Mouse (Mus musculus): Measurements from ENCODE around the gene Rbbp8nl. TPM values are rescaled to one million over a fixed set of nuclear protein-coding genes. Genes with fewer than 3 reads are reported as not detected.

Rbbp8nl gene
- total and polyA plus RNA-seq, 3 experiments = not detected

- Histone ChIP-seq H3K79me2 (ENCODE audit: control insufficient read depth, insufficient read depth, low read length, poor library complexity) (no peaks in the 10 kb centered on the region), H3K27me3 (ENCODE audit: control insufficient read depth in 1 of 2, insufficient read depth in 2 of 2, low read length in 2 of 2) (no peaks in the 10 kb centered on the region; a peak in 1 of 4 replicates), H3K9ac (ENCODE audit: control insufficient read depth, low read depth, low read length, poor library complexity, severe bottlenecking) (no peak overlapping the region), H3K4me3 (ENCODE audit: control insufficient read depth in 1 of 2, insufficient read depth in 1 of 2, low read depth in 2 of 2, low read length in 2 of 2) (no peak overlapping the region), H3K27ac (ENCODE audit: control insufficient read depth, low read depth, low read length) (no peak overlapping the region), H3K4me1 (ENCODE audit: control insufficient read depth in 1 of 2, insufficient read depth in 2 of 2, low read length in 2 of 2) (no peaks in the 10 kb centered on the region), H3K36me3 (ENCODE audit: control insufficient read depth in 1 of 2, insufficient read depth in 2 of 2, low read length in 2 of 2) (no peaks in the 10 kb centered on the region), H3K9me3 (replicated peaks; ENCODE audit: insufficient read depth, low read length) (no peaks in the 10 kb centered on the region)
- DNase-seq (ENCODE audit: low read depth, low spot score) = no peak
- TF ChIP-seq MAX (IDR thresholded peaks at IDR 0.05; ENCODE audit: low read length) = no peak
- TF ChIP-seq USF2 (IDR thresholded peaks at IDR 0.05; ENCODE audit: borderline replicate concordance in 1 of 2, insufficient read depth in 1 of 2, low read depth in 1 of 2, low read length in 2 of 2) = no peak
- no peak for TF ChIP-seq EP300 (IDR thresholded peaks at IDR 0.05; ENCODE audit: low read depth in 1 of 2, low read length in 2 of 2)
- TF ChIP-seq ZMIZ1 (IDR thresholded peaks at IDR 0.05; ENCODE audit: low read depth, low read length) = no peak
- TF ChIP-seq UBTF (IDR thresholded peaks at IDR 0.05; ENCODE audit: borderline replicate concordance, insufficient read depth, low read depth, low read length) = no peak
- no peak for TF ChIP-seq SMC3 (IDR thresholded peaks at IDR 0.05; ENCODE audit: low read depth, low read length)
- TF ChIP-seq ZNF384 (IDR thresholded peaks at IDR 0.05; ENCODE audit: low read depth, low read length) = no peak
- TF ChIP-seq MYB (IDR thresholded peaks at IDR 0.05; ENCODE audit: low read depth, low read length) = no peak
- TF ChIP-seq CTCF (IDR thresholded peaks at IDR 0.05 in 2 of 3, conservative IDR thresholded peaks at IDR 0.05 in 1 of 3; ENCODE audit: control insufficient read depth in 1 of 3, insufficient read depth in 1 of 3, low read depth in 2 of 3, low read length in 3 of 3, poor library complexity in 1 of 3, severe bottlenecking in 1 of 3) = no peak
- no peak for TF ChIP-seq NELFE (IDR thresholded peaks at IDR 0.05; ENCODE audit: low read depth, low read length)
- TF ChIP-seq CHD2 (IDR thresholded peaks at IDR 0.05; ENCODE audit: low read length) = no peak
- TF ChIP-seq GATA1 (IDR thresholded peaks at IDR 0.05; ENCODE audit: low read depth, low read length) = no peak
- no peak for TF ChIP-seq ZKSCAN1 (IDR thresholded peaks at IDR 0.05; ENCODE audit: low read depth, low read length)
- no peak for TF ChIP-seq TAL1 (IDR thresholded peaks at IDR 0.05; ENCODE audit: low read length)
- TF ChIP-seq TBP (IDR thresholded peaks at IDR 0.05; ENCODE audit: low read depth, low read length) = no peak
- TF ChIP-seq MAFK (IDR thresholded peaks at IDR 0.05; ENCODE audit: borderline replicate concordance, low read depth, low read length) = no peak
- no peak for TF ChIP-seq RCOR1 (IDR thresholded peaks at IDR 0.05; ENCODE audit: low read depth, low read length)
- no peak for TF ChIP-seq RAD21 (IDR thresholded peaks at IDR 0.05; ENCODE audit: low read depth, low read length)
- no peak for TF ChIP-seq ELF1 (IDR thresholded peaks at IDR 0.05; ENCODE audit: low read depth, low read length)
Measured at GRCm38 (mm10) chr2:180305490-180305889, 15.8 kb upstream of the Rbbp8nl start.

GRCm38 (mm10) chr2:180304554-180304953 lies 14.9 kb upstream of the Rbbp8nl start:
- H3K4me3 ChIP-seq (ENCODE audit: control insufficient read depth in 1 of 2, insufficient read depth in 1 of 2, low read depth in 2 of 2, low read length in 2 of 2) = no peak overlapping the region
- no peaks in the 10 kb centered on the region for H3K36me3 ChIP-seq (ENCODE audit: control insufficient read depth in 1 of 2, insufficient read depth in 2 of 2, low read length in 2 of 2)
- DNase-seq (ENCODE audit: low read depth, low spot score) = no peak
- no peaks in the 10 kb centered on the region for H3K9me3 ChIP-seq (replicated peaks; ENCODE audit: insufficient read depth, low read length)
- no peak overlapping the region for H3K27ac ChIP-seq (ENCODE audit: control insufficient read depth, low read depth, low read length)
- no peaks in the 10 kb centered on the region; a peak in 1 of 4 replicates for H3K27me3 ChIP-seq (ENCODE audit: control insufficient read depth in 1 of 2, insufficient read depth in 2 of 2, low read length in 2 of 2)
- no peak overlapping the region for H3K9ac ChIP-seq (ENCODE audit: control insufficient read depth, low read depth, low read length, poor library complexity, severe bottlenecking)
- no peaks in the 10 kb centered on the region for H3K79me2 ChIP-seq (ENCODE audit: control insufficient read depth, insufficient read depth, low read length, poor library complexity)
- no peak for TF ChIP-seq ZNF384 (IDR thresholded peaks at IDR 0.05; ENCODE audit: low read depth, low read length)
- TF ChIP-seq POLR2AphosphoS2 (IDR thresholded peaks at IDR 0.05; ENCODE audit: low read length) = no peak
- peak in 2 of 3 experiments; percentile 7 to 19; a peak in 2 of 6 replicates for TF ChIP-seq CTCF (IDR thresholded peaks at IDR 0.05 in 2 of 3, conservative IDR thresholded peaks at IDR 0.05 in 1 of 3; ENCODE audit: control insufficient read depth in 1 of 3, insufficient read depth in 1 of 3, low read depth in 2 of 3, low read length in 3 of 3, poor library complexity in 1 of 3, severe bottlenecking in 1 of 3)
- no peaks in the 10 kb centered on the region; a peak in 1 of 4 replicates for H3K4me1 ChIP-seq (ENCODE audit: control insufficient read depth in 1 of 2, insufficient read depth in 2 of 2, low read length in 2 of 2)
